ENCODE assay signal across 8 mouse cellular contexts in the genomic region with DNA sequence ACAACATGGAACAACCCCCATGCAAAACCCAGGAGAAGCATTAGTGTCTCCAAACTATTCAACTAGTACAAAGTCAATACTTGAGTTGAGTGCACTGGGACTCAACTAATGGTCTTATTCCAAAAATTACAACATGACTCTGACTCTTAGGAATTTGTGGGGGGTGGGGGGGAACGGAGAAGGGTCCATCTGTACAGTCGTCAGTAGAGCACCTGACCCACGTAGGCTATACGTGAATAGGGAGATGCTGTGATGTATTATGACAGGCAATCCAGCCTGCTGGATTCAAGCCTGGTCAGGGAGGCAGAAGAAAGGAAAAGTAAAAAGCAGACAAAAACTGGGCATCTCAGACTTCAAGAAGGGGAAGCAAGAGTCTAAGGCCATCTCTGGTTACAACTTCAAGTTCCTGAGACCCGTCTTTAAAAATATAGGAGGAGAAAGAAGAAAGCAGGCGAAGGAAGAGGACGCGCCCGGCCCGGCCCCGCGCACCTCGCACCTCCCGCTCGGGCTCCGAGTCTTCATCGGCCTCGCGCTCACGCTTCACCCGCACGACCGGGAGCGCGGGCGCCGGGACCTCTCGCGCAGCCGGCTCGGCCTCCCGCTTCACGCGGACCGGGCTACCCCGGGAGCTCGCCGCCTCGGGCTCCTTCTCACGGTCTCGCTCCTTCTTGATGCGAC. TPM values are rescaled to one million over a fixed set of nuclear protein-coding genes. Genes with fewer than 3 reads are reported as not detected.
DNase-seq lines count a peak whose midpoint lies in the region; ATAC-seq and TF ChIP-seq lines count a peak whose summit lies in the region.

No protein-coding gene starts in this region.

- H3K9ac ChIP-seq in lung, postnatal 0 days (replicated peaks; ENCODE audit: low read depth): peak overlapping the region; percentile 85
- peak overlapping the region; percentile 91 for H3K9ac ChIP-seq in limb, embryonic 12.5 days (replicated peaks)
- H3K9ac ChIP-seq in stomach, embryonic 15.5 days: peak overlapping the region; percentile 80

- no peak for TF ChIP-seq CTCF in lung, postnatal 0 days (IDR thresholded peaks at IDR 0.05)
- TF ChIP-seq CTCF in embryonic fibroblast, embryonic 13.5 days (IDR thresholded peaks at IDR 0.05; ENCODE audit: borderline replicate concordance, insufficient read depth, low read length): no peak

- peak overlapping the region; percentile 91 for H3K4me3 ChIP-seq in lung, postnatal 0 days (ENCODE audit: low read depth, low read length)
- peak overlapping the region; percentile 93 for H3K4me3 ChIP-seq in embryonic fibroblast, embryonic 13.5 days (ENCODE audit: insufficient read depth, low read length)
- peak overlapping the region; percentile 86 for H3K4me3 ChIP-seq in limb, embryonic 12.5 days (replicated peaks)
- peak overlapping the region; percentile 98 for H3K4me3 ChIP-seq in stomach, embryonic 15.5 days (replicated peaks)

- peak overlapping the region; percentile 77 for H3K4me2 ChIP-seq in lung, postnatal 0 days (replicated peaks; ENCODE audit: low read depth, low read length)
- H3K4me2 ChIP-seq in limb, embryonic 12.5 days: peak overlapping the region; percentile 90
- H3K4me2 ChIP-seq in stomach, embryonic 15.5 days: peak overlapping the region; percentile 85

- H3K27me3 ChIP-seq in lung, postnatal 0 days (replicated peaks; ENCODE audit: insufficient read depth, low read length): no peaks in the 10 kb centered on the region
- no peaks in the 10 kb centered on the region for H3K27me3 ChIP-seq in limb, embryonic 12.5 days
- H3K27me3 ChIP-seq in stomach, embryonic 15.5 days (replicated peaks): no peaks in the 10 kb centered on the region

- peak; percentile 64 for DNase-seq in lung, postnatal 0 days (ENCODE audit: low spot score)
- no peak for DNase-seq in lung, postnatal 10 days
- no peak for DNase-seq in cerebellum, adult 11-12 months
- DNase-seq in embryo, embryonic 10.5 days (ENCODE audit: low spot score): no peak
- no peak for DNase-seq in cerebellum, postnatal 14 days

- TF ChIP-seq EP300 in lung, postnatal 0 days (IDR thresholded peaks at IDR 0.05): no peak

- no peak for TF ChIP-seq POLR2A in embryonic fibroblast, embryonic 13.5 days (IDR thresholded peaks at IDR 0.05; ENCODE audit: low read depth, low read length)

- peaks cover 10% of the 10 kb centered on the region; the same call in 1 of the 2 replicates for H3K4me1 ChIP-seq in lung, postnatal 0 days (ENCODE audit: insufficient read depth, low read depth, low read length)
- peaks cover 6% of the 10 kb centered on the region for H3K4me1 ChIP-seq in embryonic fibroblast, embryonic 13.5 days (ENCODE audit: control insufficient read depth, insufficient read depth, low read length)
- H3K4me1 ChIP-seq in limb, embryonic 12.5 days (replicated peaks): peaks cover 23% of the 10 kb centered on the region
- peaks cover 27% of the 10 kb centered on the region for H3K4me1 ChIP-seq in stomach, embryonic 15.5 days

- 0 out of 2 replicates have a peak, but pooled peaks cover 2% of the 10 kb centered on the region for H3K36me3 ChIP-seq in lung, postnatal 0 days (ENCODE audit: insufficient read depth, low read length)
- peaks cover 22% of the 10 kb centered on the region for H3K36me3 ChIP-seq in limb, embryonic 12.5 days
- H3K36me3 ChIP-seq in stomach, embryonic 15.5 days: peaks cover 9% of the 10 kb centered on the region; the same call in 1 of the 2 replicates

- peak; percentile 51 for ATAC-seq in lung, postnatal 0 days
- ATAC-seq in limb, embryonic 12.5 days (ENCODE audit: insufficient number of reproducible peaks, insufficient read depth, low FRiP score, low TSS enrichment, low read depth): no peak
- peak; percentile 27 for ATAC-seq in stomach, embryonic 15.5 days (ENCODE audit: insufficient read depth, low FRiP score, low read depth)

- 0% methylated on average over 36 of the region's 42 CpGs for WGBS in lung, postnatal 0 days
- WGBS in limb, embryonic 12.5 days: under 1% methylated on average over 42 of the region's 42 CpGs
- under 1% methylated on average over 38 of the region's 42 CpGs for WGBS in stomach, embryonic 15.5 days

- peak overlapping the region; percentile 90 for H3K27ac ChIP-seq in lung, postnatal 0 days (ENCODE audit: low read length)
- peak overlapping the region; percentile 36 for H3K27ac ChIP-seq in embryonic fibroblast, embryonic 13.5 days (ENCODE audit: insufficient read depth, low read length)
- peak overlapping the region; percentile 59; the same call in 1 of the 2 replicates for H3K27ac ChIP-seq in limb, embryonic 12.5 days
- peak overlapping the region; percentile 72 for H3K27ac ChIP-seq in stomach, embryonic 15.5 days

- no peaks in the 10 kb centered on the region for H3K9me3 ChIP-seq in lung, postnatal 0 days (ENCODE audit: low read length)
- no peaks in the 10 kb centered on the region for H3K9me3 ChIP-seq in limb, embryonic 12.5 days
- H3K9me3 ChIP-seq in stomach, embryonic 15.5 days: no peaks in the 10 kb centered on the region

RNA-seq across cellular contexts. Expression of a gene that starts 0.4 kb away (rescaled TPM):
- polyA plus RNA-seq in lung, postnatal 0 days (2015; fragmentation: Nextera tagmentation; extraction: Ambion mirVana): 26.1 and 27.4 TPM in 2 replicates
- polyA plus RNA-seq in embryonic fibroblast, embryonic 13.5 days (2011; ENCODE audit: insufficient read length, low read depth, missing spikeins): 73.5 and 75.2 TPM in 2 replicates
- polyA plus RNA-seq in limb, embryonic 12.5 days (2016; fragmentation: Nextera tagmentation; extraction: Ambion mirVana): 62.7 and 71.3 TPM in 2 replicates
- 38.3 and 39.9 TPM in 2 replicates for polyA plus RNA-seq in stomach, embryonic 15.5 days (2015; fragmentation: Nextera tagmentation; extraction: Ambion mirVana)

RNA-seq across cellular contexts. Expression of a gene that starts 2.6 kb away (rescaled TPM):
- 23.0 and 24.2 TPM in 2 replicates for polyA plus RNA-seq in lung, postnatal 0 days (2015; fragmentation: Nextera tagmentation; extraction: Ambion mirVana)
- 11.3 and 14.5 TPM in 2 replicates for polyA plus RNA-seq in embryonic fibroblast, embryonic 13.5 days (2011; ENCODE audit: insufficient read length, low read depth, missing spikeins)
- 25.8 and 29.2 TPM in 2 replicates for polyA plus RNA-seq in limb, embryonic 12.5 days (2016; fragmentation: Nextera tagmentation; extraction: Ambion mirVana)
- polyA plus RNA-seq in stomach, embryonic 15.5 days (2015; fragmentation: Nextera tagmentation; extraction: Ambion mirVana): 25.7 and 28.2 TPM in 2 replicates

RNA-seq across cellular contexts. Expression of a gene that starts 10.7 kb away (rescaled TPM):
- 17.6 and 25.7 TPM in 2 replicates for polyA plus RNA-seq in lung, postnatal 0 days (2015; fragmentation: Nextera tagmentation; extraction: Ambion mirVana)
- 35.5 and 47.6 TPM in 2 replicates for polyA plus RNA-seq in embryonic fibroblast, embryonic 13.5 days (2011; ENCODE audit: insufficient read length, low read depth, missing spikeins)
- polyA plus RNA-seq in limb, embryonic 12.5 days (2016; fragmentation: Nextera tagmentation; extraction: Ambion mirVana): 8.8 and 9.8 TPM in 2 replicates
- polyA plus RNA-seq in stomach, embryonic 15.5 days (2015; fragmentation: Nextera tagmentation; extraction: Ambion mirVana): 14.8 and 15.4 TPM in 2 replicates

RNA-seq across cellular contexts. Expression of a gene that starts 22.2 kb away (rescaled TPM):
- 202 and 208 TPM in 2 replicates for polyA plus RNA-seq in lung, postnatal 0 days (2015; fragmentation: Nextera tagmentation; extraction: Ambion mirVana)
- polyA plus RNA-seq in embryonic fibroblast, embryonic 13.5 days (2011; ENCODE audit: insufficient read length, low read depth, missing spikeins): 80.0 and 99.9 TPM in 2 replicates
- polyA plus RNA-seq in limb, embryonic 12.5 days (2016; fragmentation: Nextera tagmentation; extraction: Ambion mirVana): 89.1 and 93.4 TPM in 2 replicates
- polyA plus RNA-seq in stomach, embryonic 15.5 days (2015; fragmentation: Nextera tagmentation; extraction: Ambion mirVana): 123 and 132 TPM in 2 replicates

RNA-seq across cellular contexts. Expression of a gene that starts 35.7 kb away (rescaled TPM):
- polyA plus RNA-seq in lung, postnatal 0 days (2015; fragmentation: Nextera tagmentation; extraction: Ambion mirVana): 80.5 and 83.3 TPM in 2 replicates
- 20.1 and 23.5 TPM in 2 replicates for polyA plus RNA-seq in embryonic fibroblast, embryonic 13.5 days (2011; ENCODE audit: insufficient read length, low read depth, missing spikeins)
- 13.9 and 17.3 TPM in 2 replicates for polyA plus RNA-seq in limb, embryonic 12.5 days (2016; fragmentation: Nextera tagmentation; extraction: Ambion mirVana)
- 23.9 and 26.8 TPM in 2 replicates for polyA plus RNA-seq in stomach, embryonic 15.5 days (2015; fragmentation: Nextera tagmentation; extraction: Ambion mirVana)

Comparison
In these comparisons a context has a peak if more than half of its experiments do, and no peak if none do; other contexts are left out.
1. H3K27ac ChIP-seq: peak in every context shown above with its lines; median percentile 90 in lung, postnatal 0 days; 72 in stomach, embryonic 15.5 days; 59 in limb, embryonic 12.5 days; 36 in embryonic fibroblast, embryonic 13.5 days.